Mouse (Mus musculus): Measurements from ENCODE around the gene Ano10.
"Not testable (repeated sequence)": the region's sequence is repeated elsewhere in the genome, so short reads cannot be mapped to it uniquely, and the experiment has no call there.

Ano10 gene

GRCm38 (mm10) chr9:122193823-122194222 lies 100.4 kb downstream of the Ano10 start:
- no peak for DNase-seq

- DNase-seq, result no peak
These were observed 100.9 kb downstream of the Ano10 start for GRCm38 (mm10) chr9:122193361-122193760.

- no peak for DNase-seq
These were observed 105.5 kb downstream of the Ano10 start for GRCm38 (mm10) chr9:122188724-122189123.

- no peak for DNase-seq
These were observed 106.7 kb downstream of the Ano10 start for GRCm38 (mm10) chr9:122187451-122187921.

GRCm38 (mm10) chr9:122186643-122187226 lies 107.5 kb downstream of the Ano10 start:
- no peak for DNase-seq

GRCm38 (mm10) chr9:122185953-122186352 lies 108.3 kb downstream of the Ano10 start:
- no peak for DNase-seq

GRCm38 (mm10) chr9:122185061-122185460 lies 109.2 kb downstream of the Ano10 start:
- peak; percentile 89 for DNase-seq

- DNase-seq, result no peak
These were observed 109.9 kb downstream of the Ano10 start for GRCm38 (mm10) chr9:122184329-122184728.

GRCm38 (mm10) chr9:122183074-122183473 lies 111.1 kb downstream of the Ano10 start:
- DNase-seq, result no peak

GRCm38 (mm10) chr9:122180105-122180504 lies 114.1 kb downstream of the Ano10 start:
- DNase-seq, result no peak

- DNase-seq, result no peak
These were observed 115.8 kb downstream of the Ano10 start for GRCm38 (mm10) chr9:122178427-122178826.

GRCm38 (mm10) chr9:122177256-122178220 lies 116.7 kb downstream of the Ano10 start:
- peak; percentile 39 for DNase-seq

- no peak for DNase-seq
These were observed 119.5 kb downstream of the Ano10 start for GRCm38 (mm10) chr9:122174723-122175122.

- DNase-seq, result peak; percentile 75
These were observed 120.6 kb downstream of the Ano10 start for GRCm38 (mm10) chr9:122173405-122174233.

- DNase-seq, result no peak
These were observed 121.5 kb downstream of the Ano10 start for GRCm38 (mm10) chr9:122172612-122173186.

GRCm38 (mm10) chr9:122169901-122170300 lies 124.3 kb downstream of the Ano10 start:
- no peak for DNase-seq

- DNase-seq, result not testable (repeated sequence)
These were observed 126.5 kb downstream of the Ano10 start for GRCm38 (mm10) chr9:122167719-122168118.

- no peak for DNase-seq
These were observed 129.7 kb downstream of the Ano10 start for GRCm38 (mm10) chr9:122164535-122164934.

- DNase-seq, result no peak
These were observed 137.2 kb downstream of the Ano10 start for GRCm38 (mm10) chr9:122157079-122157441.

GRCm38 (mm10) chr9:122156389-122157078 lies 137.7 kb downstream of the Ano10 start:
- no peak for DNase-seq

- DNase-seq, result no peak
These were observed 139.0 kb downstream of the Ano10 start for GRCm38 (mm10) chr9:122155193-122155592.

- DNase-seq, result no peak
These were observed 140.8 kb downstream of the Ano10 start for GRCm38 (mm10) chr9:122153436-122153835.

Measured in kidney, adult 18-20 months (tissue).